Mouse (Mus musculus) kidney, adult 8-10 months (tissue): Measurements from ENCODE around the gene Kcnc4.

Source experiments
- DNase-seq, 2 experiments: peaks; one replicate each; pipeline ENCODE4 v3.0.0; 2022

Kcnc4 gene

DNA sequence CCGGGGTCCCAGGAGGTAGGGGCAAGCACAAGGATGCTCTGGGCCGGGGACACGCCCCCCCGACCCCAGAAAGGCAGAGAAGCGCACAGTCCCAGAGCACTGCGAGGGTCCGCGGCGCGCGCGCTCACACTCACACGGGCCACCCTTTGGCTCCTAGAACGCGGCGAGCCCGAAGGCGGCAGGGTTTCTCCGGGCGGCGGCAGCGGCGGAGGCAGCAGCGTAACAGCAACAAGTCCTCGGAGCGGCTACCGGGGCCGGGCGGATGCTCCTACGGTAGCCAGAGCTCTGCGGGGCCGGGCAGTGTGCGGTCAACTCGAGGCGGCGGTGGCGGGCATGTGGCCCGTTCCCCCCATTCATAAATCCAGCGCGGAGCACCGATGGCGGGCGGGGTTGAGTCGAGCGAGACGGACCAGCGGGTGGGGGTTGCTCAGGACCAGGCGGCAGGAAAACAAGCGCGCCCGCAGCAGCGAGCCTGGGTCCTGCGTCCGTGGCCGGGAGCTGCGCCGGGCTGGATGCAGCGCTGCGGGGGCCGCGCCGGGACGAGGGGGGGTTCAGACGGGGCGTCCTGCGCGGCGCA lies at the start of gene Kcnc4:
Gene Kcnc4 (minus strand): TSS at position 357 of the 577 bp plus-strand sequence.
- no peak for DNase-seq

DNA sequence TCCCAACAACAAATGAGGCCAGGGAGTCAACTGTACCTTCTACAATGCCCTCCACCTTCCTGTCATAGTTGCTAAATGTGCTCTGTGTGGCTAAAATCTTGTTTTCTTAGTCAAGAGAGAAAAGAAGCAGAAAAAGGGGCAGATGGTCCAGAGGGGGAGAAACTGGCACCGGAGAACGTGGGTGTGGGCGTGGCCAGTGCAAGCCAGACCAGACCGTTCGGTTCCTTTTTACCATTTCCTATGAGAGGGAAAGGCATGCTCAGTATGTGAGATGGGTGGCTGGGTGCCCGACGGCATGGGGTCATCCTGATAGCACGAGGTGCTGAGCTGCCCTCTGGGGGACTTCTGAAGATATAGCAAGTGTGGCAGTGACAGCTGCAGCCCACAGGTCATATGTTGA lies 49.3 kb upstream of the Kcnc4 start:
- no peak for DNase-seq

DNA sequence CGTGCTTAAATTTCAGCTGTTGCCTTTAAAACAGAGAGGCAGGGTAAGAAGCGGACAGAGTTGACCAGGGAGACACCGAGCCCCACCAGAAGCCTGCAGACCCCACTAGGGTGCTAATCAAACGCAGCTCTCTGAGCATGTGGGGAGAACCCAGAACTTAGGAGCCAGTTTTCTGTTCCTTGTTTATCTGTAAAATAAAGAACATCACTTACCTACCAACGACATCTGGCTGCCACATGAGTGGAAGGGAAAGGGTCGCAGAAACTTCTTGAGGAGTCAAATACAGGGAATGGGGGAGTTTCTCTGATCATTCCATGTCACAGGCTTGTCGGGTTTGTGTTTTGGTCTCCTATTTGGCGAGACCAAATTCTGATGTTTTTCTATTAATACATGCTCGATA lies 48.6 kb upstream of the Kcnc4 start:
- no peak for DNase-seq

DNA sequence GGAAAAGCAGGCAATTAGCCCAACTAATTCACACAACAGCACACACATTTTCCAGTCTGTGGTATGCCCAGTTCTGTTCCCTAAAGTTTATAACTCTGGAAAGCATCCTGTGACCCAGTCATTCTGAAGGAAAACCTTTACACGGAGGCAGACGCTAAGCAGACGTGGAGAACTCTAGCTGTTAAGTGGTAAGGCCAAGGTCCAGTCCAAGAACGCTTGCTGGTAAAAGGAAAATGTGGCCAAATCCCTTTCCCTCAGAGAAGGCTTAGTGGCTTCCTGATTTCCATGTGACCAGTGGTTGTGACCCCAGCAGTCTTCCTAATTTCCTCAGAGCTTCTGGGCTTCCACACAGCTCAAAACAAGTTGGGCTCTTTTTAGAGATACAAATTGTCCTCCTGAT lies 47.2 kb upstream of the Kcnc4 start:
- peak; percentile 54 to 66 for DNase-seq

DNA sequence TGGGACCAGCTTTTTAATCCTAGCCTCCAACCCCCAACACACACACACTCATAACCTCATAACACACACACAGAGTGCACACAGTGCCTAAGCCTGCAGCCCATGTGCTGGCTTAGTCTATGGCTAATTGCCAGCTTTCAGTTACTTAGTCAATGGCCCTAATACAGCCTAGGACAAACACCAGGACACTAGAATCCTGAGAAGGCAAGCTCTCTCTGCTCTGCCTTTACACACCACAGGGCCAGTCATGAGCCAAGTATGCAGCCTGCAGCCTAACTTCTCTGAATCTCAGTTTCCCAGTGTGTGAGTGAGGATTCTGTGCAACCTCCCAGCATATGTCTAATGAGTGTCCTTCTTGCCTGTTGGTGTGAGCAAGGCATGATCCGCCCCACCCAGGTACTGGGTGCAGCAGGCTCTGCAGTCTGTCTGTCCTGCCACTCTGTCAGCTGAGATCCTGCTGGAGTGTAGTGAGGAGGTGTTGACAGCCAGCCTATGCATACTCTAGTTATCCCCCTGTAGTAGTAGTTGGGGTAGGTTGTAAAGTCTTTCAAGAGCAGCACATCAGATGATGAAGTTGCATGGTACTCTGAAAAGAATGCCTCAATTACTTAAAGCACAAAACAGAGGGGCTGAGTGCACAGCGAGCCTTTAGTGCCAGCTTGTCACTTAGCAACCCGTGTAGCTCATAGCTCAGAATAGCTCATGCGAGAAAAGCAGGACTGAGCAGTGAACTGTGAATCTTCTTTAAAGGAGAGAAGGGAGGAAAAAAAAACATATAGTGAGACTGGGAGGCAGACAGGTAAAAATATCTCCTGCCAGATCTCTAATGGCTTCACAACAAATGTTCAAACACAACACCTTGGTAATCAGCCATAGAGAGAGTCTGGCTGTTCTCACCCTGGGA lies 46.4 kb upstream of the Kcnc4 start:
- DNase-seq: peak; percentile 62 to 71

DNA sequence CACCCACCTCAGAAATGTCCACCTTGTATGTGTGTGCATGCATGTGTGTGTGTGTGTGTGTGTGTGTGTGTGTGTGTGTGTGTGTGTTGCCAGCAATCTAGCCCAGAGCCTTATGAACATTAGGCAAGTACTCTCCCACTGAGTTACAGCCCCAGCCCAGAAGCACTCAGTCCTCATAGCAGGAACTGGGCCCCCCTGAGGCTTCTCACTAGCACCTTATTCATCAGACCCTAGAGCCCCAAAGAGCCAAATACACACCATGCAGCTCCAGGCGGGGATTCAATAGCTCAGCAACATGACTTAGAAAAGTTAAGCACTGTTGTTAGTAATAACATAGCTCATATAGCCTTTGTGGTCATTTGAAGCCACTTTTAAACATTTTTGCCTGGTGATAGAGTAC lies 45.2 kb upstream of the Kcnc4 start:
- DNase-seq: no peak

DNA sequence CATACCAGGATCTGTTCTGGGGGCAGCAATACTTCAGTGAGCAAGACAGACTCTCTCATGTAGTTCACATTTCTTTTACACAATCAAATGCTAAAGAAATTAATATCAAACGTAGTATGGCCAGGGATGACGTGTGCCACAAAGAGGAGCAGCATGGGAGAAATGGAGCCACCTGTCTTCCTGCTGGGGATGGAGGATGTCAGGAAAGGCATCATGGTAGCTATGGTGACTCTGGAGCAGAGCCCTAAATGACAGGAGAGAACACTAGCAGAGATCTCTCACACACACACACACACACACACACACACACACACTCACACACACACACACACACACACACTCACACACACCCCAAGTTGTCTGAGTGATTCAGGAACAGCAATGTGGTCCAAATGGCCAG lies 44.4 kb upstream of the Kcnc4 start:
- DNase-seq: no peak

GRCm38 (mm10) chr3:107501702-107502151 lies 42.4 kb upstream of the Kcnc4 start:
- no peak for DNase-seq

DNA sequence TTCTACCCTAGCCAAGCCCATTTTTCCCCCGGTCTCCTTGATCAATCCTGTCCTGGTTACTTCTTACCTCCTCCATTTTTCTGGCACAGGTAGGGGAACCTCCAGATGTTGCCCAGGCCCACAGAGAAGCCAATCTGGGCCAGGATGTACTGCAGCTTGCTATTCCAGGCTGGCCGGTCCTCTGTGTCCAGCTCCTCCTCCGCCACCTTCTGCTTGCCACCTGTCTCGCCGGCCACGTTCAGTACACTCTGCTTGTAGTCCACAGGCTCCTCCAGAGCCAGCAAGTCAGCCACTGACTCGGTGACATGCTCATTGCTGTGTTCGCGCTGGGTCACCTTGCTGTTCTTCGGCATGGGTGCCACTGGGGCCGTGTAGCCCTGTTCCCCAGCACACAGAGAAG lies 40.9 kb upstream of the Kcnc4 start:
- no peak for DNase-seq

DNA sequence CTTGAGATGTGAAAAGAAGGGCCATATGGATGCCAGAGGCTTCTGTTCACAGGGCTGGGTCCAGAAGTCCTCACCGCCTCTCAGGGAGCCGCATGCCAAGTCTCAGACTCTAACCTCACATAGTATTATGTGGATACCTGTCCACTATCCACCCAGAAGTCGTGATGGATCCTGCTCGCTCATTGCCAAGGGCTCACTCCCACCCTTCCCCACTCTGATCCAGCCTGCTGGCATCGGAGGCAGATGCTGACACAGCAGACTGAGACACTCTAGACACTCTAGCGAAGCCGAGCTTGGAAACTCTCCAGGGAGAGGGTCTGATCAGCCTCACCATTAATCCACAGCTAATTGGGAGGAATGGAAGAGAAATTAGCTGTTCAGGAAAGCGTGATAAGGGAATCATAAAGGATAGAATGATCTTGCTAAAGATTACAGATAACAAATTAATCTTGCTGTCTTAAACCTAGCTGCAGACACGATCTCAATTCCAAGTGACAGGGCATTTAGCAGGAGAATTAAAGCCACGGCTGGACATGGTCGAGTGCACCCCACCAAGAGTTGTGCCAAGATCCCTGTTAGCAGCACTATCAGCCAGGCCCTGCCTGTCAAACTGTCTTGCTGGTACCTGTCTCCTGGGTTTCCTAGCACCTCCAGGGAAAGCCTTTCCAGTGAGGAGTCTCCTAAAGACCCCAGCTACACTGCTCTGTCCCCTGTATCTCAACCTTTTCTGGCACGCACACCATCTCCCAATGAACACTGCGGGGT lies 36.9 kb upstream of the Kcnc4 start:
- DNase-seq: no peak

- DNase-seq: no peak
These were observed 36.2 kb upstream of the Kcnc4 start for GRCm38 (mm10) chr3:107495524-107495923.

DNA sequence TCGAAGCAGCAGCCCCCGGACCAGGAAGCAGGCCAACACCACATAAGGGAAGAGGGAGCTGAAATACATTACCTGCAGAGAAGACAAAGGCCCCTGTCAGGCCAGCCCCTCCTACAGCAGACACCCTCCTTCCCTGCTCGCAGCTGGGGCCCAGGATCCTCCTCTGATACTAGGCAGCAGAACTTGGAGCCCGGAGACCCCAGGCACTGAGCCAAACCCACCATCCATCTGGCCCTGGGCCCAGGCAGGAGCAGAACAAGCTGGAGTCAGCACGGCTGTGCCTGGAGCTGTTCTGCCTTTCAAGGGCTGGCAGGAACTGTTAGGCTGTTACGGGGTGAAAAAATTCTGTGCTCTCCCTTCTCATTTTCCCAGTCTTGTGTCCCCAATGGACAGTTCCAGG lies 32.1 kb upstream of the Kcnc4 start:
- peak in 1 of 2 experiments; percentile 17 for DNase-seq

DNA sequence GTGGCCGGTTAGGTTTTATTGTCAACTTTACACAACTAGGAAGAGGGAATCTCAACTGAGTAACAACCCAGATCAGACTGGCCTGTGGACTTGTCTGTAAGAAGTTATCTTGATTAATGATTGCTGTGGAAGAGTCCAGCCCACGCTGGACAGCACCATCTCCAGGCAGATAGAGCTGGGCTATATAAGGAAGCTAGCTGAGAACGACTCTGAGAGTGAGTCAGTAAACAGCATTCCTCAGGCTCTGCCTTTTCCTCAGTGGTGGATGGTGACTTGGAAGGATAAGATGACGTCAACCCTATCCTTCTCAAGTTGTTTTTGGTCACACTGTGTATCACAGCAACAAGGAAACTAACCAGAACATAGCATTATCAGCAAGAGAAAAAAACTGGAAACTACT lies 29.3 kb upstream of the Kcnc4 start:
- DNase-seq: no peak

- DNase-seq: no peak
These were observed 23.9 kb upstream of the Kcnc4 start for GRCm38 (mm10) chr3:107483290-107483689.

GRCm38 (mm10) chr3:107480660-107481059 lies 21.3 kb upstream of the Kcnc4 start:
- DNase-seq: no peak

GRCm38 (mm10) chr3:107472198-107472597 lies 12.8 kb upstream of the Kcnc4 start:
- DNase-seq: no peak

DNA sequence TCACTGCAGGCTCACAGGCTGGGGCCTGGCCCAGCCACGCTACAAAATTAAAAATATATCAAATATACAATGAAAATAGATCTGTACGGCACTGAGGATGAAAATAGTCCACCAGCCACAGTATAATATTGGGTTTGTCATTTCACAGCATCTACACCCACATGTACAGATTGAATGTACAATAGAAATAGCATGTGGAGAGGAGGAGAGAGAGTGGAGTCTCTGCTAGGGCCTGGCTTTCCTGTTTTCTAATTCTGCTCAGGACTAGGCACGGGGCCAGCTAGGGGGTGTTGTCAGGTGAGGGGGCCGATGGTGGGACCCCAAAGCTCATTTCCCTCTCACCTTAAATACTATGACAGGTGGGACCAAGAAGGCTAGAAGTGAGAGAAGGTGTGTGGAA lies 9.7 kb upstream of the Kcnc4 start:
- no peak for DNase-seq

GRCm38 (mm10) chr3:107468106-107468505 lies 8.8 kb upstream of the Kcnc4 start:
- DNase-seq: no peak

- peak in 1 of 2 experiments; percentile 73 for DNase-seq
These were observed 7.2 kb upstream of the Kcnc4 start for GRCm38 (mm10) chr3:107466577-107466976.

GRCm38 (mm10) chr3:107462160-107462559 lies 2.8 kb upstream of the Kcnc4 start:
- peak in 1 of 2 experiments; percentile 56 for DNase-seq

DNA sequence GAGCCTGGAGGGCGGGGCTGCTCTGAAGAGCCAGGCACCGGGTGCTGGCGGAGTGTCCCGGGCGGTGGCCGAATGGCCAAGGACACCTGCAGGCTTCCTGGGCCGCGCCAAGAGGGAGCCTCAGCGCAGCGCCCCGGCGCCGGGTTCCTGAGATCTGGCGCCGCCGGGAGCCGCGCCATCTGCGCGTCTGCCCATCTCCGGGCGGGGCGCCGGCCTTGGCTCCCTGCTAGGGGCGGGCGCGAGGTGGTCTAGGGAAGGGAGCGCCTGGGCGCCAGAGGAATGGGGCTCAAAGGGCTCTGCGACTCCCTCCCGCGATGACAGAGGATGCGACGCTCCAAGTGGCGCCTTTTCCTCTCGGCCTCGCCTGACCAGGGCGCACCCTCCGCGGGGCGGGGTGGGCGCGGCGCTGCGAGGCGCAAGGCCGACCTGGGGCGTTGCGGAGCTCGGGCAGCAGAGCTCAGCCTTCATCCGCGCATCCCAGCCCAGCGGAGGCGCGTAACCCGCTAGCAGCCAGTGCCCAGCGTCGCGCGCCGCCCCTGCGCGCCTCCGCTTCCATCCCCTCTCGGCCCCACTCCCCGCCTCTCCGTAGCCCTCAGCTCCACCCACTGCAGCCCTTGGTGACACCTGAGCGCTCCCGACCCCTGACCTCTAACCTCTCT lies 550 bp upstream of the Kcnc4 start:
- no peak for DNase-seq

DNA sequence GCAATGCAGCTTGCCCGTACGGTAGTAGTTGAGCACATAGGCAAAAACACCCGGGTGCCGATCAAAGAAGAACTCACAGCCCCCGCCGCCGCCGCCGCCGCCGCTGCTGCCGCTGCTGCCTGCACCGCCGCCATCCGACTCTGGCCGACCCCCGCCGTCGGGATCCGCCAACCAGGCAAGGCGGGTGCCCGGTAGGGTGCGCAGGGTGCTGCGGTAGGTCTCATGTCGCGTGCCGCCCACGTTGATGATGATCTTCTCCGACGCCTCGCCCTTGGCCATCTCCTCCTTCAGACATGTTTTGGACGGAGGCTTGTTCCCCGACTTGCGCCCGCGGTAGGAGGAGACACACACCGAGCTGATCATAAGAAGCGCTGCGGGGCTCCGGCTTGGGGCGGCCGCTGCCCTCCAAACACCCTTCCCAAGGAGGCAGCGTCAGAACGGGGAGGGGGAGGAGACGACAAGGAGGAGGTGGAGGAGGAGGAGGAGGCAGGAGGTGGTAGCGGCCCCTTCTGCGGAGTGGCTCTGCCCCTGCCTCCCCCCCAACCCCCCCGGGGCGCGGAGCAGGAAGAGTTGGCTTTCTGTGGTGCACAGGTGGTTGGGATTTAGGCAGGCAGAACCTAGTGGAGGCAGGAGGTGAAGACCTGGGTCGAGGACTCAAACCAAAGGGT lies 690 bp downstream of the Kcnc4 start:
- no peak for DNase-seq
